Mouse (Mus musculus): ENCODE results near the gene Kncn. TPM values are rescaled to one million over a fixed set of nuclear protein-coding genes. Genes with fewer than 3 reads are reported as not detected.

Kncn gene
- total RNA-seq, 4 experiments from 2014 or later = 0.21 to 0.53 (median 0.35) TPM; not detected in 1

GRCm38 (mm10) chr4:115936646-115937045 lies 52.4 kb downstream of the Kncn start:
- no peak for DNase-seq (ENCODE audit: low spot score in 2 of 2)

DNA sequence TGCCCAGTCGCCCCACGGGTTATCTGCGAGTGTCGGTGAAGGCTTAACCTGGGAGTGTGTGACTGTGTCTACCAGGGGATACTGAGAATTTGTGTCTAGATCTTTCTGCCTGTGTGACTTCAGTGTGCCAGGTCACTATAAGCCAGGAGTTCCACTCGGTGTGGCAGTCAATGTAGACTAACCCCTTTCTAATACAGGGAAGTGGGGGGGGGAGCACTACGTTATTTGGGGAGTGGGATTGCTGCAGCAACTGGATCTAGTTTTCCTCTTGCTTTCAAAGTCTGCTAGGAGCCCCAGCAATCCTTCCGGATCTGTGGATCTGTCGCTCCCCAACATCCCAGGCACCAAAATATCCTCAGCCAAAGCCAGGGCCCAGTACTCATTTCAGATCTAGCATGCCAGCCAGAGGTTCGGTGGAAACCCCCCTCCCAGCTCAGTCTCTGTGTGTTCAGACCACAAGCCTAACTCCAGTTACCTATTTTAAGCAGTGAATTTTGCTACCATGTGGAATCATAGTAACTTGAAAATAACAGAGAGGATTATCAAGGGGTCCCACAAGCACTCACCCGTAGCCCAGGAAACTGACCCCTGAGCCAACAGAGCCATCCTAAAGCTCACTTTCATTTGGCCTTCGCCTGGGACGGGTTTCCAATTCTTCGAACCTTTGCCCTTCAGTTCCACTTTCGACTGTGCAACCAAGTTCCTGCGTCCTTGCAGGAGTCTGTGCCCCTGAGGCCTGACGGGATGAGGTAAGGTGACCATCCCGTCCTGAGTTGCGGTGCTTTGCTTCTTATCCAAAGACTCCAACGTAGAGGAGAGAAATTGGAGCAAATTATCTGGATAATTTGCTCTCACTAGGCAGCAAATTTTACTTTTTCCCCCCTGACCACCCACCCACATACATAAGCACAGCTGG lies 53.1 kb downstream of the Kncn start:
- no peak for DNase-seq (ENCODE audit: low spot score in 2 of 2)

DNA sequence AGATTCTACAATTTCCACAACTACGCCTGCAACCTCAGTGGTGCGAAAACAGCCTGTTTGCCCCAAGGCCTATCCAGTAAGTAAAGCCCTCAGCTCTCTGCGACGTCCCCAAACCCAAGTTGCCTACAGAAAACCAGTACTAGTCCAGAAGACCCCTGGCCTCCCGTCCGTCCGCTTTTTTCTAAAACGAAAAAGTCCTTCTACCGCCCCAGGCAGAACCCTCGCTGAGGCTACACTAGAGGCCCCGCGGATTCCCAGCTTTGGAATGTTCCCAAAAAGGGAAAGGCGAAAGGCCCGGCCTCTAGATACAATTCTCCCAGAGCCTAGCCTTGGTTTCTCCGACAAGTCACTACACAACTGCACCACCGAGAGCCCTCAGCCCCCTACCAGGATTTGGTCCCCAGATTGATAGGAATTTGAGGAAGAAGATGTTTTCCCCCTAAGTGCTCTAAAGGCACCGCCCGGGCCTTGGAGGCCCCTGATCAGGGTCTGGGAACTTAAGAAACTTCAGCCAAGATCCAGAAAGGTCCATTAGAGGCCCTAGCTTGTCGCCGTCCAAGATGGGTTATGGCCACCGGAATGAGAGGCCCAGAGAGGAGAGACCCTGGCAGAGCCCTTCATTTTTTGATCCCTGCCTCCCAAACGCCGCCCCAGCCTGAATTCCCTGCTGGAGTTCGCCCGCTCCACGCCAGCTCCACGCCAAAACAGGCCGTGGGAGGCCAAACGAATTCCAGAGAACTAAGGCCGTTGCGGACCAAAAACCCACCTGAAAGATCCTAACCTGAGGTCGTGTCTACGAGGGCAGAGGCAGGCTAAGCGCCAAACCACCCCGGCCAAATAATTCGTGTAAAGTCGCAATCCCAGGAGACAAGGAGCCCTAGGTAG lies 54.3 kb downstream of the Kncn start:
- DNase-seq (ENCODE audit: low spot score in 2 of 2) = peak in 1 of 2 experiments; percentile 44

Other genes starting within 250 kb of the Kncn start
- 1 to 10 TPM; 1.7 to 2.8 (median 2.3) TPM for gene Cyp4b1, start 236.7 kb upstream of the Kncn start, total RNA-seq (2022)
- gene Efcab14, start 146.7 kb upstream of the Kncn start, total RNA-seq (2022) = 10 to 100 TPM; 57.1 to 59.7 (median 57.6) TPM
- 1 to 10 TPM in 1 of 4 experiments, under 1 TPM in 2, not detected in 1; 0.48 to 1.0 (median 0.95) TPM for gene Tex38, start 103.4 kb upstream of the Kncn start, total RNA-seq (2022)
- gene Atpaf1, start 99.6 kb upstream of the Kncn start, total RNA-seq (2022) = 10 to 100 TPM; 77.6 to 82.8 (median 81.9) TPM
- gene Mob3c, start 56.3 kb upstream of the Kncn start, total RNA-seq (2022) = 1 to 10 TPM; 5.0 to 7.3 (median 6.1) TPM
- 10 to 100 TPM; 34.9 to 45.5 (median 39.6) TPM for gene Mknk1, start 45.2 kb upstream of the Kncn start, total RNA-seq (2022)
- gene 6430628N08Rik, start 6.3 kb downstream of the Kncn start, total RNA-seq (2022) = under 1 TPM; 0.38 to 0.56 (median 0.54) TPM
- gene Dmbx1, start 55.5 kb downstream of the Kncn start, total RNA-seq (2022) = under 1 TPM in 2 of 4 experiments, not detected in 2; 0.09 to 0.36 TPM
- 10 to 100 TPM; 77.3 to 81.9 (median 80.2) TPM for gene Faah, start 133.5 kb downstream of the Kncn start, total RNA-seq (2022)
- 10 to 100 TPM in 2 of 4 experiments, 1 to 10 TPM in 2; 9.0 to 11.5 (median 10.6) TPM for gene Nsun4, start 169.5 kb downstream of the Kncn start, total RNA-seq (2022)
- 100 to 1,000 TPM; 402 to 442 (median 412) TPM for gene Uqcrh, start 190.7 kb downstream of the Kncn start, total RNA-seq (2022)
- 10 to 100 TPM; 45.2 to 53.2 (median 50.0) TPM for gene Lrrc41, start 190.9 kb downstream of the Kncn start, total RNA-seq (2022)
- gene Rad54l, start 239.3 kb downstream of the Kncn start, total RNA-seq (2022) = 1 to 10 TPM in 3 of 4 experiments, under 1 TPM in 1; 0.70 to 1.2 (median 1.1) TPM
- 10 to 100 TPM; 78.4 to 93.2 (median 82.4) TPM for gene Pomgnt1, start 239.4 kb downstream of the Kncn start, total RNA-seq (2022)

Measured in left cerebral cortex, adult 8-10 months (tissue).